Mouse (Mus musculus): ENCODE measurements around the gene Mpp2. TPM values are rescaled to one million over a fixed set of nuclear protein-coding genes. Genes with fewer than 3 reads are reported as not detected.

The Mpp2 gene
- polyA plus RNA-seq (2012; rRNA removed; ENCODE audit: low replicate concordance): 12.6 and 13.1 TPM in 2 replicates

DNA sequence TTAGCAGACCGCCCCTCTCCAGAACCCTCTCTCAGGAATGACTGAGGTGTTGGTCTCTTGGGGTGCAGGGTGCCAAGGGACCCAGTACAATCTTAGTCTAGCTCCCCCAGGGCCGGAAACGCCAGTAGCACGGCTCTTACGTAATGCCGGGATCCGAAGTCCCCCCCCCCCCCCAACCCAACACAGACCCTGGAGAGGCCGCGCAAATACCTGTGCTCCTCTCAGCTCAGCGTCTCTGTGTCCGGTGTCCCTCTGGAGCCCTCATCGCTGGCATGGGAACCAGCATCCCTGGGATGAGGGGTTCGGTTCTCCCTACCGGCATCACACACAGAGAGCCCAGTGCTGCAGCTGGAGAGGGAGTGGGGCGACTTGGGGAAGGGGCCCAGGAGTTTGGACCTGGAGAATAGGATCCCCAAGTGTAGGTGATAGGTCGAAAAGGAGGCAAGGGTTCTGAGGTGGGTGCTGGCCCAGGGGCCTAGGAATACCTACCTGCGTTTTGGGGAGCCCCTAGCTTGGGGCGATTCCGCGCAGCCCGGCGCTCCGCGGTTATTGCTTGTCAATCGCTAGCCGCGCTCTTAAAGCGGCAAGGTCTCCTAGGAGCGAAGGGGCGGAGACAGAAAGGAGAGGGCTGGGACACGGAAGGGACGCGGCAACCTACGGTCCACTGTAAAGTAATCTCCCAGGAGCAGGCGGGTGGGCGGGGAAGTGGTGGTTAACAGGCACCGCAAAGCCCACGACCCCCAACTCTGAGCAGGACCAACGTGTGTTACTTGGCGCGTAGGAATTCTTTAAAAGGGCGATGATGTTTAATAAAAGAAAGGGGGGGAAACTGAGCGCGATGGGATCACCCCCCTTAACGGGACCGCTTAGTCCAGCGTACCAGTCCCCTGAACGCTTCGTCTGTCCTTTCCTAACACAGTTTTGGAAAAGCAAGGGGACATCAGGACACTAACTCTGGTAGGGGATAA is at the start of gene Mpp2:
TSS of gene Mpp2 (minus strand) at position 585 of the 968 bp plus-strand sequence.

DNA sequence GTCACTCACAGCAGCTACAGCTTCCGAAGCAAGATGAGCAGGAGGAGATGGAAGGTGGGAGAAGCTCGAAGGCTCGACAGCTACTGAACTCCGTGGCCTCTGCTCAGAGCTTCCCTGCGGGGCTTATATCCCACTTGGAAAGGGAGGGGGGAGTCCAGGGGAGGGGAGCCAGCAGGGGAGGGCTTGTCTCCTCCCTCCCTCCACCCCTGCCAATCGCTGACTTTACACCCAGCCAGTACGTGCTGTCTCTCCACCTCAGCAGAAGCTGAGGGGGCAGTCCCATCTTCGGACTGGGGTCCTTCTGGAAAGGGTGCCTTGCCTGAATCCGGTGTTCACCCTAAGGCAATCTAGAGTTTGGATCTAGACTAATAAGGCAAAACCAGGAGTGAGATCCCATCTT is 19.4 kb upstream of the Mpp2 start, which contains the start of gene Pyy:
TSS of gene Pyy (minus strand) at position 101 of the 400 bp plus-strand sequence.

DNA sequence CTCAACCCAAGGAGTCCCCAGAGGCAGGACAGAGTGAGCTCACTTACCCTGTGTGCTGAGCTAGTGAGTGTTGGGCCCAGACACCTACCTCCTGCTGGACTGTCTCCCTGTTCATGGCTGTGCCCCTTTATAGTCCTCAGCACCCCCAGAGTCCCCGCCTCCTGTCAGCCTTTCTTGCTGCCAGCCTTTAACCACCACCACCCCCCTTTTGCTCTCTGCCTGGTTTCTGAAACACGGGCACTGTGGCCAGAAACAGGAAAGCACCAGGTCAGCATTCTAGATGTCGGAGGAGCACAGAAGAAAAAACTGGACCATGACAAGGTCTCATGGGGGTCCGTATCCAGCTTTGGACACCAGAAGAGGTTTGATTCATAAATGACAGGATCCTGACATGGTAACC is 12.9 kb upstream of the Mpp2 start, which contains the start of gene Ppy:
TSS of gene Ppy (minus strand) at position 101 of the 400 bp plus-strand sequence.

DNA sequence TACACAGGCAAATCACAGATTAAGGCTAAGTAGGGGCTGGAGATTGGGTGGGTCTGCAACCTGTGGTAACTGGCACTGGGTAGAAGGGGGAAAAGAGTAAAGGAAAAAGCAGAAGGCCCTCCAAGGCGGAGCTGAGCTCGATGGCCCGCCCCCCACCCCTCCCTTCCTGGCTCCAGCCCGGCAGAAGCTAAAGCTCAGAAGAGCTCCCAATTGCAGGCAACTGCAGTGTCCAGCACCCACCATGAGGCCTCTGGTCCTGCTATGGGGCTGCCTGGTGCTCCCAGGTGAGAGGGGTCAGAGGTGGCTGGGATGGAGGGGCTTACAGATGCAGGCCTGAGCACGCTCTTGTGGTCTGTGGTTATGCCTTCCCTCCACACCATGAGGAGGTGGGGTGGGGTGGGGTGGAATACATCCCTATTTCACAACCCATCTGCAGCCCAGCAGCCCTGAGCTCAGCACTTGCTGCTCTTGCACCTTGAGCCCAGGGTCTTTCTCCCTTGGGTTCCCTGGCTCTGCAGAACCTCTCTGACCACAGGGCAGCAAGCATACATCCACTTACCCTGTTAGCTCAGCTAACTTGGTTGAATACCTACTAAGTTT is 46.9 kb downstream of the Mpp2 start, which contains the start of gene Cd300lg:
TSS of gene Cd300lg (plus strand) at position 160 of the 600 bp plus-strand sequence.

DNA sequence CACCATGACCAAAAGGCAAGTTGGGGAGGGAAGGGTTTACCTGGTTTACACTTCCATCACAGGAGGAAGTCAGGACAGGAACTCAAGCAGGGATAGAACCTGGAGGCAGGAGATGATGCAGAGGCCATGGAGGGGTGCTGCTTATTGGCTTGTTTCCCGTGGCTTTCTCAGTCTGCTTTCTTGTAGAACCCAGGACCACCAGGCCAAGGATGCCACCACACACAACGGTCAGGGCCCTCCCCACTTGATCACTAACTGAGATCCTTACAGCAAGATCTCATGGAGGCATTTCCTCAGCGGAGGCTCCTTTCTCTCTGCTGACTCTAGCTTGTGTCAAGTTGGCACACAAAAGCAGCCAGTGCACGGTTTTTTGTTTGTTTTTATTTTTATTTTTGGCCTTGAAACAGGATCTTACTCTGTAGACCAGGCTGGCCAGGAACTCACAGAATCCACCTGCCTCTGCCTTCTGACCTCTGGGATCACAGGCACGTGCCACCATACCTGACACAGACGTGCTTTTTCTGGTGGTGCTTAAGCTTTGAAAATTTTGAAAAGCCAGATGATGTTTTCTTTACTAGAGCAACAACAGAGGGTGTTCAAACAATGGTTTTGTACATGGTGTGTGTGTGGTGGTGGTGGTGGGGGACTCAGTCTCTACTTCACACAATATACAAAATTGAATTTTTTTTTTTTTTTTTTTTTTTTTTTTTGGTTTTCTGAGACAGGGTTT is 60.1 kb downstream of the Mpp2 start, which contains the start of gene Mpp3:
TSS of gene Mpp3 (minus strand) at position 375 of the 730 bp plus-strand sequence.

Other genes with a start within 250 kb of the Mpp2 start
- gene Meox1, start 194.1 kb downstream of the Mpp2 start, polyA plus RNA-seq (2012; rRNA removed; ENCODE audit: low replicate concordance): 3.5 and 6.5 TPM in 2 replicates
- 0.06 and 0.28 TPM in 2 replicates for gene Sost, start 121.5 kb downstream of the Mpp2 start, polyA plus RNA-seq (2012; rRNA removed; ENCODE audit: low replicate concordance)
- gene Cfap97d1, start 104.2 kb downstream of the Mpp2 start, polyA plus RNA-seq (2012; rRNA removed; ENCODE audit: low replicate concordance): not detected in 2 replicates
- gene Dusp3, start 101.5 kb downstream of the Mpp2 start, polyA plus RNA-seq (2012; rRNA removed; ENCODE audit: low replicate concordance): 104 and 184 TPM in 2 replicates
- 5.0 and 8.7 TPM in 2 replicates for gene Mpp3, start 60.1 kb downstream of the Mpp2 start, polyA plus RNA-seq (2012; rRNA removed; ENCODE audit: low replicate concordance)
- gene Cd300lg, start 47.0 kb downstream of the Mpp2 start, polyA plus RNA-seq (2012; rRNA removed; ENCODE audit: low replicate concordance): 68.3 and 284 TPM in 2 replicates
- not detected in 2 replicates for gene Ppy, start 12.8 kb upstream of the Mpp2 start, polyA plus RNA-seq (2012; rRNA removed; ENCODE audit: low replicate concordance)
- gene Pyy, start 19.3 kb upstream of the Mpp2 start, polyA plus RNA-seq (2012; rRNA removed; ENCODE audit: low replicate concordance): not detected in 2 replicates
- not detected in 2 replicates for gene Nags, start 57.0 kb upstream of the Mpp2 start, polyA plus RNA-seq (2012; rRNA removed; ENCODE audit: low replicate concordance)
- 18.7 and 31.1 TPM in 2 replicates for gene Tmem101, start 67.9 kb upstream of the Mpp2 start, polyA plus RNA-seq (2012; rRNA removed; ENCODE audit: low replicate concordance)
- gene Lsm12, start 96.8 kb upstream of the Mpp2 start, polyA plus RNA-seq (2012; rRNA removed; ENCODE audit: low replicate concordance): 47.8 and 68.5 TPM in 2 replicates
- 111 and 119 TPM in 2 replicates for gene G6pc3, start 101.1 kb upstream of the Mpp2 start, polyA plus RNA-seq (2012; rRNA removed; ENCODE audit: low replicate concordance)
- gene Hdac5, start 141.7 kb upstream of the Mpp2 start, polyA plus RNA-seq (2012; rRNA removed; ENCODE audit: low replicate concordance): 96.1 and 120 TPM in 2 replicates
- gene BC030867, start 160.4 kb upstream of the Mpp2 start, polyA plus RNA-seq (2012; rRNA removed; ENCODE audit: low replicate concordance): 0.63 and 4.8 TPM in 2 replicates
- 0.36 and 0.50 TPM in 2 replicates for gene Asb16, start 180.2 kb upstream of the Mpp2 start, polyA plus RNA-seq (2012; rRNA removed; ENCODE audit: low replicate concordance)
- gene Tmub2, start 196.4 kb upstream of the Mpp2 start, polyA plus RNA-seq (2012; rRNA removed; ENCODE audit: low replicate concordance): 64.4 and 68.1 TPM in 2 replicates
- 30.8 and 53.3 TPM in 2 replicates for gene Atxn7l3, start 208.1 kb upstream of the Mpp2 start, polyA plus RNA-seq (2012; rRNA removed; ENCODE audit: low replicate concordance)
- gene Ubtf, start 231.2 kb upstream of the Mpp2 start, polyA plus RNA-seq (2012; rRNA removed; ENCODE audit: low replicate concordance): 21.4 and 45.7 TPM in 2 replicates

Data from subcutaneous adipose tissue, adult 2 months (tissue).